25 mouse cellular contexts compared by ENCODE assay signal in the genomic region with DNA sequence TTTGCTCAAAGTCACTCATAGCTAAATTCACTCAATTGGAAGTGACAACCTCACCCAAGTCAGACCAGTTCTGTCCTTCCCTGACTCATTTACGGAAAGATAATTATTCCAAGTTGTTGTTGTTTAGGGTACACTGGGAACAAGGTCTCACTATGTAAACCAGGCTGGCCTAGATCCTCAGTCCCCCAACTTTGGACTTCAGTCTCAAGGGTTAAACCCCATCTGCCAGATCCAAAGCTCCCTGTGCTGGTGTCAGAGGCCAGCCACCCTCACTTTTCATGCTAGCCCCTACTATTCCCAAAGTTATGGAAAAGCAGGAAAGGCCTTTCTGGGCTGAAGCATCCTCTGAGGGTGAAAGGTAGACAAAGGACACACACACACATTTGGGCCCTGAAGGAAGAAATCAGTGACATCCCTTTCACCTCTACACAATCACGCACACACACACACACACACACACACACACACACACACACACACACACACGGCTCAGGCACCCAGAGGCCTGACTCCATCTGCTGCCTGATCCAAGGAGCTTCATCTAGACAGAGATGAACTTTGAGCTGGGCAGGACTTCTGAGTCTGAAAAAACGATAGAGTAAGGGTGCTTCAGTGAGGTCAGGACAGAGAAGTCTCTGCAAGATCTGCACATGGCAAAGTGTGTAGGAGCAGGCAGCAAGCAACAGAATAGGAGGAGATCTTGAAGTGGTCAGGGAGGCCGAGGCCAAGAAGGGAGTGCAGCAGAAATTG. TPM values are rescaled to one million over a fixed set of nuclear protein-coding genes. Genes with fewer than 3 reads are reported as not detected.
DNase-seq lines count a peak whose midpoint lies in the region; ATAC-seq and TF ChIP-seq lines count a peak whose summit lies in the region.
"Had no signal": no experiment of that assay in that cellular context is flagged by ENCODE, and none has a peak within 500 bp of the region (broad histone marks: within the 10 kb centered on the region; RNA-seq: fewer than 3 reads in every experiment).

No protein-coding gene starts in this region.

- H3K4me1 ChIP-seq in heart, embryonic 13.5 days: peaks cover 95% of the 10 kb centered on the region
- H3K4me1 ChIP-seq in heart, embryonic 10.5 days: peaks cover 85% of the 10 kb centered on the region
- H3K4me1 ChIP-seq in kidney, adult 2 months (ENCODE audit: control insufficient read depth, insufficient read depth, low read length): peaks cover 74% of the 10 kb centered on the region
- peaks cover 75% of the 10 kb centered on the region for H3K4me1 ChIP-seq in kidney, embryonic 15.5 days
- peaks cover 47% of the 10 kb centered on the region for H3K4me1 ChIP-seq in small intestine, adult 2 months (ENCODE audit: control insufficient read depth, insufficient read depth, insufficient read length, low read length)
- H3K4me1 ChIP-seq in lung, postnatal 0 days (ENCODE audit: insufficient read depth, low read depth, low read length): peaks cover 19% of the 10 kb centered on the region; the same call in 1 of the 2 replicates

- no peak for DNase-seq in heart, embryonic 10.5 days (ENCODE audit: low spot score)
- peak; percentile 84 for DNase-seq in kidney, adult 2 months
- no peak for DNase-seq in kidney, postnatal 4 days
- no peak for DNase-seq in lung, postnatal 0 days (ENCODE audit: low spot score)
- no peak for DNase-seq in layer of hippocampus, postnatal 25 days (ENCODE audit: extremely low spot score in 1 of 2, low spot score in 1 of 2)
- DNase-seq: adrenal gland, adult 8-10 months; cerebellum, adult 11-12 months; cerebellum, postnatal 14 days; gastrocnemius, postnatal 10 days; heart, adult 11 months; layer of hippocampus, postnatal 36 days; lung, adult 18-20 months; lung, postnatal 14 days; right cerebral cortex, postnatal 14 days; thymus, postnatal 25 days had no signal

- ATAC-seq in heart, embryonic 13.5 days (ENCODE audit: extremely low read depth, insufficient number of reproducible peaks, low FRiP score, low TSS enrichment): no peak
- no peak for ATAC-seq in kidney, embryonic 15.5 days (replicated peaks; ENCODE audit: low FRiP score)
- no peak for ATAC-seq in lung, postnatal 0 days
- ATAC-seq: activated CD4-positive, CD25-positive, alpha-beta regulatory T cell, adult 4 months; forebrain, embryonic 14.5 days; midbrain, embryonic 13.5 days had no signal

- no peaks in the 10 kb centered on the region for H3K9me3 ChIP-seq in heart, embryonic 13.5 days
- H3K9me3 ChIP-seq in heart, embryonic 10.5 days: no peaks in the 10 kb centered on the region
- H3K9me3 ChIP-seq in kidney, embryonic 15.5 days (replicated peaks): no peaks in the 10 kb centered on the region
- H3K9me3 ChIP-seq in lung, postnatal 0 days (ENCODE audit: low read length): no peaks in the 10 kb centered on the region
- H3K9me3 ChIP-seq: embryonic facial prominence, embryonic 13.5 days; midbrain, embryonic 13.5 days had no signal

- no peaks in the 10 kb centered on the region for H3K27me3 ChIP-seq in heart, embryonic 13.5 days (replicated peaks)
- H3K27me3 ChIP-seq in heart, embryonic 10.5 days (ENCODE audit: insufficient read depth, poor library complexity, severe bottlenecking): no peaks in the 10 kb centered on the region
- H3K27me3 ChIP-seq in kidney, adult 2 months (replicated peaks; ENCODE audit: control insufficient read depth, insufficient read depth, low read length): no peaks in the 10 kb centered on the region
- H3K27me3 ChIP-seq in kidney, embryonic 15.5 days: no peaks in the 10 kb centered on the region
- H3K27me3 ChIP-seq in small intestine, adult 2 months (ENCODE audit: control insufficient read depth, insufficient read depth, low read length): no peaks in the 10 kb centered on the region
- no peaks in the 10 kb centered on the region for H3K27me3 ChIP-seq in lung, postnatal 0 days (replicated peaks; ENCODE audit: insufficient read depth, low read length)
- H3K27me3 ChIP-seq: embryonic facial prominence, embryonic 13.5 days; midbrain, embryonic 13.5 days had no signal

- no peaks in the 10 kb centered on the region for H3K36me3 ChIP-seq in heart, embryonic 13.5 days
- no peaks in the 10 kb centered on the region for H3K36me3 ChIP-seq in heart, embryonic 10.5 days
- no peaks in the 10 kb centered on the region for H3K36me3 ChIP-seq in kidney, adult 2 months (ENCODE audit: control insufficient read depth, insufficient read depth, low read length)
- H3K36me3 ChIP-seq in kidney, embryonic 15.5 days: no peaks in the 10 kb centered on the region
- H3K36me3 ChIP-seq in small intestine, adult 2 months (ENCODE audit: control insufficient read depth, insufficient read depth, low read length): no peaks in the 10 kb centered on the region
- H3K36me3 ChIP-seq in lung, postnatal 0 days (ENCODE audit: insufficient read depth, low read length): no peaks in the 10 kb centered on the region
- H3K36me3 ChIP-seq: embryonic facial prominence, embryonic 13.5 days; midbrain, embryonic 13.5 days had no signal

- no peak overlapping the region for H3K4me2 ChIP-seq in heart, embryonic 13.5 days
- no peak overlapping the region for H3K4me2 ChIP-seq in kidney, embryonic 15.5 days
- no peak overlapping the region for H3K4me2 ChIP-seq in lung, postnatal 0 days (replicated peaks; ENCODE audit: low read depth, low read length)
- H3K4me2 ChIP-seq: embryonic facial prominence, embryonic 13.5 days; liver, embryonic 11.5 days; midbrain, embryonic 13.5 days had no signal

- no peak for TF ChIP-seq POLR2A in kidney, adult 2 months (IDR thresholded peaks at IDR 0.05; ENCODE audit: low read depth, low read length)
- TF ChIP-seq POLR2A in small intestine, adult 2 months (IDR thresholded peaks at IDR 0.05; ENCODE audit: low read depth, low read length): no peak

- 68% methylated on average over 5 of the region's 5 CpGs for WGBS in heart, embryonic 13.5 days
- 65% methylated on average over 5 of the region's 5 CpGs for WGBS in heart, embryonic 10.5 days
- 40% methylated on average over 5 of the region's 5 CpGs for WGBS in kidney, adult 2 months
- 68% methylated on average over 5 of the region's 5 CpGs for WGBS in kidney, embryonic 15.5 days
- 20% methylated on average over 5 of the region's 5 CpGs for WGBS in small intestine, adult 2 months
- 63% methylated on average over 5 of the region's 5 CpGs for WGBS in lung, postnatal 0 days

- peak overlapping the region; percentile 47 for H3K9ac ChIP-seq in heart, embryonic 13.5 days
- no peak overlapping the region for H3K9ac ChIP-seq in kidney, embryonic 15.5 days
- no peak overlapping the region for H3K9ac ChIP-seq in lung, postnatal 0 days (replicated peaks; ENCODE audit: low read depth)
- H3K9ac ChIP-seq: embryonic facial prominence, embryonic 13.5 days; midbrain, embryonic 13.5 days had no signal

- TF ChIP-seq EP300 in lung, postnatal 0 days (IDR thresholded peaks at IDR 0.05): no peak

- no peak; the same call in 1 of the 2 replicates for TF ChIP-seq CTCF in kidney, adult 2 months (conservative IDR thresholded peaks at IDR 0.05; ENCODE audit: insufficient read depth, insufficient read length, low read depth, low read length)
- TF ChIP-seq CTCF in small intestine, adult 2 months (IDR thresholded peaks at IDR 0.05; ENCODE audit: extremely low read depth, insufficient read length, insufficient replicate concordance, low read depth, low read length): peak; percentile 22; the same call in 1 of the 2 replicates
- no peak for TF ChIP-seq CTCF in lung, postnatal 0 days (IDR thresholded peaks at IDR 0.05)

- no peak overlapping the region for H3K4me3 ChIP-seq in heart, embryonic 13.5 days
- no peak overlapping the region for H3K4me3 ChIP-seq in heart, embryonic 10.5 days
- no peak overlapping the region for H3K4me3 ChIP-seq in kidney, adult 2 months (ENCODE audit: insufficient read depth, low read depth, low read length)
- no peak overlapping the region for H3K4me3 ChIP-seq in kidney, embryonic 15.5 days (replicated peaks)
- no peak overlapping the region for H3K4me3 ChIP-seq in small intestine, adult 2 months (ENCODE audit: low read depth, low read length)
- H3K4me3 ChIP-seq in lung, postnatal 0 days (ENCODE audit: low read depth, low read length): no peak overlapping the region
- H3K4me3 ChIP-seq: embryonic facial prominence, embryonic 13.5 days; erythroblast, embryonic 14.5 days; layer of hippocampus, adult 2 months; midbrain, embryonic 13.5 days had no signal

- H3K27ac ChIP-seq in heart, embryonic 13.5 days (replicated peaks): no peak overlapping the region
- H3K27ac ChIP-seq in heart, embryonic 10.5 days: no peak overlapping the region; the same call in 1 of the 2 replicates
- H3K27ac ChIP-seq in kidney, adult 2 months (ENCODE audit: insufficient read depth, low read depth, low read length): peak overlapping the region; percentile 67
- H3K27ac ChIP-seq in kidney, embryonic 15.5 days: 0 out of 2 replicates have a peak overlapping the region, but pooled peaks have one; percentile 18
- 0 out of 2 replicates have a peak overlapping the region, but pooled peaks have one; percentile 18 for H3K27ac ChIP-seq in small intestine, adult 2 months (ENCODE audit: insufficient read depth, low read depth, low read length)
- no peak overlapping the region for H3K27ac ChIP-seq in lung, postnatal 0 days (ENCODE audit: low read length)
- H3K27ac ChIP-seq: embryonic facial prominence, embryonic 13.5 days; layer of hippocampus, adult 2 months; midbrain, embryonic 13.5 days had no signal

RNA-seq across cellular contexts. Expression of a gene that starts 31.1 kb away (rescaled TPM):
- 68.9 and 70.8 TPM in 2 replicates for polyA plus RNA-seq in heart, embryonic 13.5 days (2015; fragmentation: Nextera tagmentation; extraction: Ambion mirVana)
- polyA plus RNA-seq in heart, embryonic 10.5 days (2016; fragmentation: Nextera tagmentation; extraction: Ambion mirVana): 60.8 and 65.8 TPM in 2 replicates
- polyA plus RNA-seq in kidney, adult 2 months (2012; rRNA removed): 126 and 136 TPM in 2 replicates
- polyA plus RNA-seq in kidney, embryonic 15.5 days (2015; fragmentation: Nextera tagmentation; extraction: Ambion mirVana): 108 and 110 TPM in 2 replicates
- polyA plus RNA-seq in small intestine, adult 2 months (2012; rRNA removed): 17.0 and 42.1 TPM in 2 replicates
- polyA plus RNA-seq in lung, postnatal 0 days (2015; fragmentation: Nextera tagmentation; extraction: Ambion mirVana): 68.5 and 74.0 TPM in 2 replicates
- 10 to 100 TPM; 36.6 to 37.1 TPM for total RNA-seq in layer of hippocampus, postnatal 25 days (2021)

Comparison
In these comparisons a context has a peak if more than half of its experiments do, and no peak if none do; other contexts are left out.
1. H3K27ac ChIP-seq: peak in kidney, adult 2 months (single experiment), kidney, embryonic 15.5 days (single experiment) and small intestine, adult 2 months (single experiment); none in heart, embryonic 13.5 days (single experiment), heart, embryonic 10.5 days (single experiment) and lung, postnatal 0 days (single experiment).